Mouse (Mus musculus) 416B (cell line): ENCODE measurements around the gene Adam11.
"Not testable (repeated sequence)": the region's sequence is repeated elsewhere in the genome, so short reads cannot be mapped to it uniquely, and the experiment has no call there.

Experiments
- DNase-seq: peaks from one replicate; pipeline ENCODE4 v3.0.0; 2011; ENCODE audit warnings: low read depth

Gene Adam11

DNA sequence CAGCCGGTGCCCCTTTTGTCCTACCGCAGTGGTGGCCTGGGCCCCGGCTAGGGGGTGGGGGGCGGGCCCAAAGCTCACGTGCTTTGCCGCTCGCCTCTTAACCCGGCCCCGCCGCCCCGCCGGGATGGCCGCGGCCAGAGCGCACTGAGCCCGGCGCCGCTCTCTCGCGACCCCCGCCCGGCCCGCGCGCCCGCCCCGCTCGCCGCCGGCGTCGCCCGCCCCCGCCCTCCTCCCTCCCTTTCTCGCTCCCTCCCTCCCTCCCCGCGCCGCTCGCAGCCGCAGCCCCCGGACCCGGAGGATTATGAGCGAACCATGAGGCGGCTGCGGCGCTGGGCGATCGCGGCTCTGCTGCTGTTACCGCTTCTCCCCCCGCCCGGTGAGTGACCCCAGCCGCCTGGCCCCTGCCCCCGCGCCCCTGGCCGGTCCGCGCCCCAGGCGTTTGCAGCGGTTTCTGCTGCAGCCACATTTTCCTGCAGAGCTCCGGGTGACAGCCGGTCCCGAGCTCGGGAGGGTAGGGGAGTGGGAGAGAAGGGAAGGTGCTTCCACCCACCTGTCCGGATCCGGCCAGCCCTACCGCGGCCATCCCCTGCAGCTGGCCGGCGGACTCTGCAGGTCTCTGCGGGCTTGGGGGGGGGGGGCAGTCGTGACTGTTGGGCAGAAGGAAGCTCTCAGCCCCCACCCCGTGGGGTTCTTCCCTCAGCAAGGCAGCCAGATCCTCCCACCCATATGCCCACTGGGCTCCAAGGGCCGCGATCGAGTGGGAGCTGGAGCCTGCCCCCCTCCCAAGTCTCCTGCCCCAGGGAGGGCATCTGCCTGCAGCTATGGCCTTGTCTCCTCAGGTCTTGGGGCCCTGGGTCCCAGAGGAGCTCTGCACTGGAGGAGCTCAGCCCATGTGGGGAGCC lies at the start of gene Adam11:
Adam11 (plus strand) TSS at position 131 of the 902 bp plus-strand sequence.
- DNase-seq, result no peak

DNA sequence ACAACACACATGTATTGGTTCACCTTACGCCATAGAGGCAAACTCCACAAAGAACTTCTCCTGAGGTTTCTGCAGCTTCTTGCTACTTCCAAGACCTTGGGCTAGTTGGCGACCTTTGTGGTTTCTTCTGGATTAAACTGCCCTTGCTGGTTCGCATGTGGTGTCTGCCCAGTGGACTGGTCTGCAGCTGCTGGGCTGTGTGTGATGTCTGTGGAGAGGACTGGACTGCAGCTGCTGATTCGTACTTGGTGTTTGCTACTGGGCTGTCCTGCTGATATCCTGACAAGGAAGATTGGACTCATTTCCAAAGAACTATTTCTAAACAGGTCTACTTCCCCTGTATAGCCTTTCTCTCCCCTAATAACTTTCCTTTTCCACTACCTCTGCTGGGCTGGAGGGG lies 48.8 kb upstream of the Adam11 start:
- no peak for DNase-seq

DNA sequence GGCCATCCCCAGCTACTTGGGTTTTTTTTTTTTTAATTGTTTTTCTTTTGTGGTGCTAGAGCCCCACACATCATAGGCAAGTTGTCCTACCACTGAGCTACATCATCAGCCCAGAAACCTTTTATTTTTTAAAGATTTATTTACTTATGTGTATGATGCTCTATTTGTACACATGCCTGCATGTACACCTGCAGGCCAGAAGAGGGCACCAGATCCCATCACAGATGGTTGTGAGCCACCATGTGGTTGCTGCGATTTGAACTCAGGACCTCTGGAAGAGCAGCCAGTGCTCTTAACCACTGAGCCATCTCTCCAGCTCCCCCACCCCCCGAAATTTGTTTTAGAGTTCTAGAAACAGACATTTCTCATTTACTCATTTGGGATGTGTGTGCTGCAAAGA lies 46.7 kb upstream of the Adam11 start:
- DNase-seq, result not testable (repeated sequence)

DNA sequence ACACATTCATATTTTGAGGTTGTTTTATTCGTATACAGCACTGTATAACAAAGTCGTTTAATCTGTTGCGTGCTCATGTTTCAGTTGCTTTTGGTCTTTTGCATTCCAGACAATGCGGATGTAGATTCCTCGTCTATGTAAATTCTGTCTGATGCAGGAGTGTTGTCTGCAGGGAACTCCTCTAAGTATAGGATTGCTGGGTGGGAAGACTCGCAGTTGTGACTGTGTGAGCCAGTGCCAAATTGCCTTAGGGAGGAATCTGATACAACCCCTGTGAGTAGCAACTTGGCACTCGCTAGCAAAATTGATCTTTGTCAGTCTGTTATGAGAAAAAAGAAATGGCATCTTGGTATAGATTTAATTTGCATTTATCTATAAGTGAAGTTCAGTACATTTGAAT lies 45.1 kb upstream of the Adam11 start:
- DNase-seq, result no peak

DNA sequence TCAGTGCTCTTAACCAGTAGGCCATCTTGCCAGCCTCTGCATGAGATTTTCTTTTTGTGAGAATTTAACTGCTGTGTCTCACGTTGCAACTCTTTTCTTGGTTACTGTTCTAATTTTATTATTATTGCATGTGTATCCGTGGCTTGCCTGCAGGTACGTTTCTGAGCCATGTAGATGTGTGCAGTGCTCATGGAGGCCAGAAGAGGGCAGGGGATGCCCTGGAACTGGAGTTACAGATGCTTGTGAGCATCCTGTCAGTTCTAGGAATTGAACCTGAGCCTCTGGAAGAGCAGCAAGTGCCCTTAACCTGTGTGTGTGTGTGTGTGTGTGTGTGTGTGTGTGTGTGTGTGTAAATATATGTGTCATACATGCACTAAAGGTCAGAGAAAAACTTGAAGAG lies 35.7 kb upstream of the Adam11 start:
- peak; percentile 49 for DNase-seq

DNA sequence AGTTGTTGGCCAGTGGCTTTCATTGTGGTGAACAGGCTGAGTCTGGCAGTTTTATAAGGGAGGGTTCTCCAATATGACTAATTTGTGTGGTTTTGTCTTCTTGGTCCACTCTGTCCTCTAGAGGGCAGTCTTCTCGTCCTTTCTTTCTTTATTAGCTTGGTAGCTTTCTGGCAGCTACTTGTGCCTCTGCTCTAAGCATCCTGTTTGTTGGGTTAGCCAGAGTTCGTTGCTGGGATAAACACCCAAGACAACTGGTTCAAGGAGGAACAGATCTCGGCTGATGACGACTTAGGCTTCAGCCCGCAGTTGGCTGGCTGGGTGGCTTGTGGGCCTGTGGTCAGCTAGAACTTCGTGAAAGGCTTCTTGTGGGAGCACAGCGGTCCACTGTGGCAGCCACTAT lies 32.6 kb upstream of the Adam11 start:
- peak; percentile 94 for DNase-seq

DNA sequence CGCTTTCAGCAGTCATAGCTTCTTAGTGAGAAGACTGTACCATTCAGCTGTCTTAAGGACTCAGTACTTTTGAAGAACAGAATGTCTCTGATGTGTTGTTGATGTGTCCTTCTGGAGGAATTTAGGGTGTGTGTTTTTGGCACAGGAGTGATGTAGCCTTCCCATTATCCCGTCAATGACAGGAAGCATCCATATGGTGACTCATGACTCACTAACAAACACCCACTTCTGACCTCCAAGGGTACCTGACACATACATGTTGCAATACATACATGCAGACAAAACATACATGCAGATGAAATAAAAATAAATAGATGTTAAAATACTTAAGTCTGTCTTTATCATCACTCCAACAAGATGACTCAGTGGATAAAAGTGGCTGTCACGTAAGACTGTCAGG lies 31.4 kb upstream of the Adam11 start:
- DNase-seq, result no peak

DNA sequence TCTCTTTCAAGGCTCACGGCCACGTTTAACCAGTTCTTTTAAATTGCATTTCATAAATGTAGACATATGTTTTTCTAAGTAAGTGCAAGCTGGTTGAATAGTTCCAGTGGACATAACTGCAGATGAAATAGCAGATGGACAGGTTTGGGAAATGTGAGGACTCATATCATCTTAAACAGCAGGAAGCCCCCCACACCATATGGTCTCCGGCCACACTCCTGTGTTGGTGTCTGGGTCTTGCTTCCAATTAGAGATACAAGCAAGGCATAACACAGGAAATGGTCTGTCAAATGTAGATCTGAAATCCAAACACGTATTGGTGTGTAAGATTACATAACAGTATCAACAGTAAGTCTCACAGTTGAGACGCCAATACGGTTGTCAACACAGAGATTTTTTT lies 29.9 kb upstream of the Adam11 start:
- peak; percentile 60 for DNase-seq

DNA sequence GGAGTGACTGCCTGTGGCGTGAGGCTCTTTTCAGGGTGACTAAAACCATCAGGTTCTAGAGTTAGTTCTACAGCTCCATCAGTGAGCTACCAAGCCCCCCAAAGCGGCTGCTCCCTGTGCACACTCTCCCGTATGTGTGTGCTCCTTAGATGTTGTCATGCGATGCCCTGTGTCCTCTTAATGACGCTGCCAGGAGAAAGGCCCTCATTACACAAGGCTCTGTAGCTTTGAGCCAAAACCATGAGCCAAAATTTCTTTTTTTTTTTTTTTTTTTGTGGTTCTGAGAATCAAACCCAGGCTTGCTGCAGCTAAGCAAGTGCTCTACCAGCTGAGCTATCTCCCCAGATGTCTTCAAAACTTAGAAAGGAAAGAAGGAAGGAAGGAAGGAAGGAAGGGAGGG lies 28.1 kb upstream of the Adam11 start:
- DNase-seq, result no peak

DNA sequence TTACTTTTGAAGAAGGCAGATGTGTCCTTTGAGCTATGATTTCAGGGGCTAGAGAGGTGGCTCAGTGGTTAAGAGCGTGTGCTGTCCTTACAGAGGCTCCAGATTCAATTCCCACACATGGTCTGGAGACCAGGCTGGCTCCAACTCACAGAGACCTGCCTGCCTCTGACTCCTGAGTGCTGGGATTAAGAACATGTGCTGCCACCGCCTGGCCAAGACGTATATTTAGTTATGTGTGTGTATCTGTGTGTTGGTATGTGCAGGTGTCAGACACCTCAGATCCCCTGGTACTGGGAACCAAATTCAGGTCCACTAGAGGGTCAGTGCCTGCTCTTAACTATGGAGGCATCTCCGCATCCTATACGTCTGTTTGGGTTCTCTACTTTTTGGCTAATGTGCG lies 26.3 kb upstream of the Adam11 start:
- DNase-seq, result no peak

DNA sequence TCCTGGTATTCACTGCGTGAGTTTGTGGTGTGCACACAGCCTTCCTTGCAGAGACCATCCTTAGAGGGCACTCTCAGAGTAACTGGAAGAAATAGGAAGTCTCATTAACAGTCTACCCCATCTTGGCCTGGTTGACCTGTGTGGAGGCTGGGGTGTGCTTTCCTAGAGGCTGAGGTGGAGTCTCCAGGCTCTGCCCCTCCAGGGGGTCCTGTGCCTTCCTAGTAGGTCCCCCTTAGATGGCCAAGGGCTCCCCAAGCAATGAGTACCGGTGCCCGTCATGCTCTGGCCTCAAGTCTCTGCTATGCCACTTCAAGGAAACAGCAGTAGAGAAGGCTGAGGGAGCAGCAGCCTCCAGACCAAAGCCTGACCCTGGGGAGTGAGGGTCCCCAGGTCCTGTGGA lies 23.2 kb upstream of the Adam11 start:
- DNase-seq, result no peak

DNA sequence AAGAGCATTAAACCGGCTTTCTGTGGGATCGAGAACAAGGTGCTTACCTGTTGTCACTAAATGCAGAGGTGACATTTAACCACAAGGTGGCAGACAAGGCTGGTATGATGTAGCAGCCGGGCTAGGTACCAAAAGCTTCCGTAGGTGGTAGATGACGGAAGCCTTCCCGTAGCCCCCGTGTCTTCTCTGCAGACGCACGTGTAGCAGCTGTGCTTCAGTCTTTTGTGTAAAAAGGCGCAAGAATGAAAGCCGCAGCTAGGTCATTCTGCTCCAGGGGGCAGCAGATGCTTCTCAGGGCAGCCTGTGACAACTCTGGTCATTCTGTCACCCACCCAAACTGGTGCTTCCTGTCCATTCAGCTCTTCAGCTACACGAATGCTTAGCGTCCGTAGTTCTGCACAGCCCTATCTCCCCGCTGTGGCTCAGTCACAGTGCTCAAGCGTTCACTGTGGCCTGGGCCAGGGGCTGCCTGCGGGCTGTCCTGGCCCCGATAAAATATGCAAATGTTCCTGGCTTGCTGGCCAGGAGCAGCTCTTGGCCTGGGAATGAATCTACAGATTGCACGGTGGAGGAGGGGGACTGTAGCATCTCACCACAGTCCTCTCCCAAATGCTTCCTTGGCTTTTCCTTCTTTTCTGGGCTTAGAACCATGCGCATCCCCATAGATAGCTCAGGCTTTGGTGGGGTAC lies 21.8 kb upstream of the Adam11 start:
- DNase-seq, result peak; percentile 52

DNA sequence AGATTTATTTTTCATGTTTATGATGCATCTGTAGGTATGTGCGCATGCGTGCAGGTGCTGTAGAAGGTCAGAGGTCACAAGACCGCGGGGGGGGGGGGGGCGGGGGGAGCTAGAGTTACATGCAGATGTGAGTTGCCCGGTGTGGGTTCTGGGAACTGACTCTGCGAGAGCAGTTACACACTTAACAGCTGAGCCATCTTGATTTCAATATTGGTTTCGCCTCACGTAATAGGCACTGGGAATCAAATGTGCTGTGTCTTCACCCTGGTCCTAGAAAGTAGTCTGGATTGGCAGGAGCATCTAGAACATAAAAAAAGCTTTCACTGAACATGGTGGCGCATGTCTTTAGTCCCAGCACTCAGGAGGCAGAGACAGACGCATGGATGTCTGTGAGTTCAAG lies 20.6 kb upstream of the Adam11 start:
- DNase-seq, result no peak

DNA sequence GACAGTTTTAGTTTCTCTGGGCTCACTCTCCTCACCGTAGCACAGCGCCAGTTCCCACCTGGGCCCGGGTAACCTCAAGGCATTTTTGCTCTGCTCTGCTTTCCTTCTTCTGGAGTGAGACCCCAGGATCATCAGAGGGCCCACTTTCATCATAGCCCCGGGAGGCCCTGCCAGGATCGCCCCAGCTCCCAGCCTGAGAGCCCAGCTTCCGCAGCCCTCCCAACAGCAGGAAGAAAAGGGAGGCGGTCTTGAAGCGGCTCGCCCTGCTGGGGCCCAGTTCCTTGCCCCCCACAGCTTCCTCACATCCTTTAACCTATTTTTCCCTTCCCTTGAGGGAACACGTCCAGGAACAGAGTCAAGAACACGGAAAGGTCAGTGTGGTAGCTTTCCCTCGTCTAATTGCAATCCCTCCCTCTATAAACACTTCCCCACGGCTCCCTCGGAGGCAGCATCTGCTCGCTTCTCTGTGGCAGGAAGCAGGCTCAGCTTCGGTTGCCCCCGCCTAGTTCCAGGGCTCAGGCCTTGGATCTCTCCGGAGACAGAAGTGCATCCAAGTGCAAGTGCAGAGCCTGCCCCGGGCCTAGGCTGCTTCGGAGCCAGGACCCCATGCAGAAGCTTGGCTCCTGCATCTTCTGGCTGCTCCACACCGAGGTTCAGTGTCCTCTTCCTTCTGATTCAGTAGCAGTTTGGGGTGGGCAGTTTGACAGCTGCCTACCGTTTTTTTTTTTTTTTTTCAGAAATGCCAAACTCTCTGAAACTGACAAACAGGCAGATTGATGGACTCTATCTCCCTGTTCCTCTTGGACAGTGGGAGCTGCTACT lies 19.9 kb upstream of the Adam11 start:
- no peak for DNase-seq

DNA sequence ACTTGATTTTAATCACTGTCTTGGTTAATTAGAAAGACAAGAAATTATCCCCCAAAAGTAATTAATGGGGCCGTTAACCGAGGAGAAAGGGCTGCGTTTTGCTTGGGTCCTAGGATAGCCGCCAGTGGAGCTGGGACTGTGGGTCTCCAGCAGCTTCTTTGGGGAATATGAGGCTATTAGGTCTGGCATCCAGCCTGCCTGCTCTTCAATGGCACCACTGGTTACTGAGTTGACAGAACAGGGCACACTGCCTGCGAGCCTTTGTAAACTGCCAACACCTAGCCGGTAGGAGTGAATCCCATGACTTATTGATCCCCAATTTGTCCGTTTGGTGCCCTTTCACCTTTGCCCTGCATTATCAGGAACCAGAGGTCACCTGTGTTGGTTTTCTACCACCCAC lies 19.2 kb upstream of the Adam11 start:
- no peak for DNase-seq

DNA sequence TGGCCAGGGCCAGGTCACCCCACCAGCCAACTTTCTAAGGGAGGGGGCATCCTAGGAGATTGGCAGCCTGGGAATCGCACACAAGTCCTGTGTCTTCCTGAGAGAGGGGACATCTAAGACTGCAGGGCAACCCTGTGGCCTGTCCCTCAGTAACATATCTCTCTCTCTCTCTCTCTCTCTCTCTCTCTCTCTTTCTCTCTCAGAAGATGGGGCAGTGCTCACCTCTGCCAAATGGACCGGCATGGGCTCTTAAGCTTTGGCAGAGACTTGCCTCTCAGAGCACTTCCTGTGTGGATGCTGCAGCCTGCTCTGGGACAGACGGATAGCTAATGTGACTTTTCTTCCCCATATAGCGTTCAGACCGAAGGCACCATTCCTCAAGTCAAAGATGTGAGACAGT lies 18.4 kb upstream of the Adam11 start:
- DNase-seq, result no peak

DNA sequence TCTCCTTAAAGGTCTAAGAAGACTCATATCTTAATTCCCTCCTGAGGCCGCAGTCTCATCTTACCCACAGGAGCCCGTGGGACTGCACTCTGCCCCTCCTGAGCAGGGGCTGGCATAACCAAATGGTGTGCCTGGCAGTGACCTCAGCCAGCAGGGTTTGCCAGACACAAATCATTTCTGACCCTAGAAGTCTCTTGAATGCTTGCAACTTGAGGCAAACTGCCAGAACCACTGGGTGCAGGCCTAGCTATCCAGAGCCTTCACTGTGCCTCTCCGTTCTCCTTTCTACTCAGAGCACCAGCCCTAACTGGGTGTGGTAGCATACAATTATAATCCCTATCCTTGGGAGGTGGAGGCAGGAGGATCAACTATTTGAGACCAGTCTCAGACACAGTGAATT lies 16.5 kb upstream of the Adam11 start:
- no peak for DNase-seq

DNA sequence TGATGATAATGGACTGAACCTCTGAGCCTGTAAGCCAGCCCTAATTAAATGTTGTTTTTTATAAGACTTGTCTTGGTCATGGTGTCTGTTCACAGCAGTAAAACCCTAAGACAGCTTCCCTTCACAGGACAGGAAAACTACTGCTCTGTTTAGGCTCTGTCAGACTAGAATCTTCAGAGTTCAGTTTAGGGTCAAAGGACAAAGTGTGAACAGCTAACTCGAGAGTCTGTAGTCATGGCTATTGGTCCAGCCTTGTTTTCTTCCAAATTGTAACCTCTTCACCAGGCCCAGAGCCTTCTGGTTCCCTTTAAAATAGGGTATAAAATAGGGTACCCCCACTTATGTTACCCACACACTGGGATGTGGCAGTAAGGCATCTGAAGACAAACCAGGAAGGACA lies 13.4 kb upstream of the Adam11 start:
- DNase-seq, result no peak

DNA sequence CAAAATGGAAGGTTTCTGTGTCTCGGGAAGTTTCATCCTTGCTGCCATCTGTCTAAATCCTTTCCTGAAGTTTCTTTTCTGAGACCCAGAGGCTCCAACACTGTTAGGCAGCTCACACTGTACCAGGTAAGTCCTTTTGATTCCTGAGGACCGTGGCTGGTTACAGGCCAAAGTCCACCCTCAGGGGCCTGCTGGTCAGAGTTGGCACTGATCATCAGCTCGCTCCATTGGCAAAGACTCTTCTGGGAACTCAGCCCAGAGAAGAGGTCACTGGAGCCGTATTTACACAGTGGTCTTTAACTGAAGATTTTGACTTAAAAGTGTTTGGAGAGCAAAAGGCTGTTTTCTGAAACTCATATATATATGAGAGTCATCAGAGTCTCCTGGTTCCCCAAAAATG lies 12.9 kb upstream of the Adam11 start:
- DNase-seq, result no peak

DNA sequence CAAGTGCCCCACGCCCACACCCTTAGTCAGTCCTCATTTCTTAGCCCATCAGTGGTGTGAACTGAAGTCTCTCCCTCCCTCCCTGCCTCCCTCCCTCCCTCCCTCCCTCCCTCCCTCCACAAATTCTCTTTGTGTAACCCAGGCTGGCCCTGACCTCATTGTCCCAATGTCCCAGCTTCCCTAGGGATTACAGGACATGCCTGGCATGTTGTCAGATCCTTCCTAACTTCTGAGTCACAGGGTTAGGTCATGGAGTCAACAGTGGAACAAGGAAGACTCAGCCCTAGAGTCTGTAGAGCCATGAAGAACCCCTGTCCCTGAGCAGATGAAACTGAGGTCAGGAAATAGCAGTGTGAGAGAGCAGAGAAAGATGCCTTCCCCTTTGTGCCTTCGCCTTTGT lies 11.5 kb upstream of the Adam11 start:
- DNase-seq, result no peak

DNA sequence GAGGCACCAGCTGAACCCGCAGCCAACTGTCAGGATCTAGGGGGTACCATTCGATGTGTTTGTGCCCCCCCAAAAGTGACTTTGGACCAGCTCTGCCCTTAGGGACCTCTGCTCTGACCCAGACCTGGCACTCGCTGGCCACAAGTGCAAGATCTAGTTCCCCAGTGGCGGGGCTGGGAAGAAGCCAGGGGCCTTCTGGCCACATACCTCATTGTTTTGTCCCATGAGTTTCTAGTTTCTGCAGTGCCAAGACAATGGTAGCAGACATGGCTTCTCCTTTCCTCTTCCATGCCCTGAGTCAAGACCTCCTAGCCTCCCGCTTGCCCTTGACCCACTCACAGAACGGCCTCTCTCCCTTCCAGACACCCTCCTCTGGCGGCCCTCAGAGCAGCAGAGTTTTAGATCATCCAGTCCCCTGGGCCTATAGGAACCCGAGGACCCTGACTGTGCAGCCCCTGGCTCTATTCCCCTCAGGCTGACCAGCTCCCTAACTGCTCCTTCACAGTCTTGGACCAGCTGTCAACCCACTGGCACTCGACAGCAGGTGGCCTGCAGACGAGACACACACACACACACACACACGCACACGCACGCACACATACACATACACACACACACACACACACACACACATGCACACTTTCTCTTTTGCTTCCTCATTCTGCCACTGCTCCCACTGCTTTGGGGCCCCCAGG lies 8.2 kb upstream of the Adam11 start:
- no peak for DNase-seq
